Mouse (Mus musculus): ENCODE measurements at regions not wholly inside any gene's neighbourhood (a gene's known extent, or its start where the extent isn't known, plus 50 kb on each side); places are given as distances from the start of the nearest gene placed in this dataset.
"Not testable (repeated sequence)": the region's sequence is repeated elsewhere in the genome, so short reads cannot be mapped to it uniquely, and the experiment has no call there.

DNA sequence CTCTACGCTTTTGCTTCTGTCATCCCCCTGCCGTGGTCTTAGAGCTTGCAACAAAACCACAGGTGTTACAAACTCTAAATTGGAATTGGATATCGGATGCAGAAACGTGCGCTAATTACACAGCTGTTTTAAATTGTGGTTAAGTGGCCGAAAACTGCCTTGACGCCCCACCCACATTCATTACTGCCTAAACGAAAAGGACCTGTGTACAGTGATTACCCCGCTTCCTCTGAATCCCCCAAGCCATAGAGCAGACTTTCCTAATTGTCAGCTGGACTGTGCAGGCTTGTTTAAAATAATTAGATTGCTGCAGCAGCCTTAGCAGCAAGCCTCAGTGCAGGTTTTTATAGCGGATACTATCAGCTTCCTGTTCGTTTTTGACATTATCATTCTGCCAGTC, 94.7 kb downstream of the Cxxc4 start:
- no peak for TF ChIP-seq CTCF (IDR thresholded peaks at IDR 0.05)

DNA sequence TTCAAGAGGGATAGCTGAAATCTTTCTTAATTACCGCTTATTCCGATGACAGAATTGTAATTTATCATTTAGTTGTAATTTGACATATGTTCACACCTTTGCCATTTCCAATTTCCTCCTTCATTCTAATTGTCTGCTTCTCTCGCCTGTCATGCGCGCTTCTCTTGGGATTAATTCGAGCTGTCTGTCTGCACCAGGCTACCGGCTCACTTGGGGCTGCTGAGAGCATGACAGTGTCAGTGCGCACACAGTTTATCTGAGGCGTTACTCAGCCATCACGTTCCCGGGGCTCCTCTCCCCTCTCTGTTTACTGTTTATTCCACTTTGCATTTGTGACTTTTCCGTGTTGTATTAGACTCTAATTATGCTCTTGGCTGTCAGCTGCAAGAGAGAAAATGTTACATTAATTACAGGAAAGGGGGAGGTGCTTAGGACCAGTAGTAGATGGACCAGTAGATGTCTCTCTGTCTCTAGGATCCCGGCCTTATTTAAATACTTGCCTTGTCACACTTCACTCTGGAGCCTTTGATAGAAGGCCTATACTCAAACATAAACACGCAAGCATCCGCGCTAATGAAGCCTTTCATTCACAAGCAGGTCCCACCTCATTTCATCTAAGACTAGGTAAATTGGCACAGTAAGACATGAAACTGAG, 95.3 kb downstream of the Cxxc4 start:
- in situ Hi-C loops (cut with MboI; ENCODE audit: low pct_unique_long_range_greater_than_20kb), result no loop called here
- POLR2A ChIA-PET, result no interaction called here
- DNase-seq (ENCODE audit: low read depth, low spot score) (no peak), ATAC-seq (no peak)
- CTCF ChIA-PET, result interaction anchor here (1.5 kb wide), 1 partner anchor 21 kb away, joined by 3 read pairs; no protein-coding TSS in a partner anchor
- TF ChIP-seq CTCF (IDR thresholded peaks at IDR 0.05), result no peak
- no peaks in the 10 kb centered on the region for H3K27me3 ChIP-seq

More for the DNA sequence above, 94.7 kb downstream of the Cxxc4 start:
- in situ Hi-C loops (cut with MboI; ENCODE audit: low pct_unique_long_range_greater_than_20kb), result no loop called here
- DNase-seq (ENCODE audit: low read depth, low spot score) (no peak), ATAC-seq (no peak)
- no peaks in the 10 kb centered on the region for H3K27me3 ChIP-seq
- ChIA-PET CTCF (interaction anchor here (0.9 to 1.5 kb wide), 2 partner anchors 11 to 20 kb away, joined by 3 read pairs; no protein-coding TSS in a partner anchor), POLR2A (no interaction called here)

DNA sequence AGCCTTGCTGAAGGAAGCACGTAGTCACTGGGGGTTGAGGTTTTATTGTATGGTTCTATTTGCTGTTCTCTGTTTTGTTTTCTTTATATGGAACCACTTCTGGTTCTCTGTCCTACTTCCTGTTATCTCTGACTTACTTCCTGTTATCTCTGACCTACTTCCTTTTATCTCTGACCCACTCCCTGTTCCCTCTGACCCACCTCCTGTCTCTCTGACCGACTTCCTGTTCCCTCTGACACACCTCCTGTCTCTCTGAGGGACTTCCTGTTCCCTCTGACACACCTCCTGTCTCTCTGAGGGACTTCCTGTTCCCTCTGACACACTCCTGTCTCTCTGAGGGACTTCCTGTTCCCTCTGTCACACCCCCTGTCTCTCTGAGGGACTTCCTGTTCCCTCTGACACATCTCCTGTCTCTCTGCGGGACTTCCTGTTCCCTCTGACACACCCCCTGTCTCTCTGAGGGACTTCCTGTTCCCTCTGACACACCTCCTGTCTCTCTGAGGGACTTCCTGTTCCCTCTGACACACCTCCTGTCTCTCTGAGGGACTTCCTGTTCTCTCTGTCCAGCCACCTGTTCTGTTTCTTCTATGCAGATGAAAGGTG, 102.9 kb downstream of the Cxxc4 start:
- POLR2A ChIA-PET; ATAC-seq; H3K27me3 ChIP-seq; in situ Hi-C loops (cut with MboI; ENCODE audit: low pct_unique_long_range_greater_than_20kb); DNase-seq (ENCODE audit: low read depth, low spot score); CTCF ChIA-PET: not testable (repeated sequence)

DNA sequence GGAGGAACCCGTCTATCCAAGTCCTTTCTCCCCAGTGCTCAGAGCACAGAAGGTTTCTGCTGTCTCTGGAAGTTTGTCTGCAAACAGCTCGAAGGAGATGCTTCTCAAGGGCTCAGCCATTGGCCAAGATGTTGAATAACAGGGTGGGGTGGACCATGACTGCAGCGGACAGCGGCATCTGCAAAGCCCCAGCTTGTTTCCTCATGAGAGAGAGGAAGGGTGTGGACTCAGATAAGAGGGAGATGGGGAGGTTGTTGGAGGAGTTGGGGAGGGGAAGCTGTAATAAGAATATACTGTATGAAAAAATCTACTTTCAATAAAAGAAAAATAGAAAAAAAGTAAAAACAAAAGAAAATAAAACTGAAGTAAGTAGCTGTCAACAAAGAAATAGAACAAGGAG, 129.7 kb downstream of the Cxxc4 start:
- TF ChIP-seq CTCF (IDR thresholded peaks at IDR 0.05), result no peak
- in situ Hi-C loops (cut with MboI; ENCODE audit: low pct_unique_long_range_greater_than_20kb), result no loop called here
- no peaks in the 10 kb centered on the region for H3K27me3 ChIP-seq
- ATAC-seq (no peak), DNase-seq (ENCODE audit: low read depth, low spot score) (no peak)
- POLR2A ChIA-PET, result no interaction called here
- CTCF ChIA-PET, result no interaction called here

DNA sequence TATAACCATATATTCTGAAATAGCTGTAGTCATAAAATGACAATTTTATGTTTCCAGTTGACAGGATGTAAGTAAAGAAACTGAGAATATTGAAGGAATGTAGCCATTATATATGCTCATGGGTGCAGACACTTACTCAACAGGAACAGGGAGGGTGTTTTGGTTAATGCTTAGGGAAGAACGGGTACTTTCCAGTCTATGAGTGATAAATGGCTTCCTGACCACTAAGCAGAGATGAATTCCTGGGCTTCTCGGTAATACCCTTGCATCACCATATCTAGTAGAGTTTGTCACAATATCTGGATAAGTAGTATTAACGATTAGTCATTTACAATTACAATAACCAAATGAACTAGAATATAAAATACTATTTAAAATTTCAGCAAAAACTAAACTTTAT, 130.5 kb downstream of the Cxxc4 start:
- ATAC-seq (no peak), DNase-seq (ENCODE audit: low read depth, low spot score) (no peak)
- TF ChIP-seq CTCF (IDR thresholded peaks at IDR 0.05), result no peak
- POLR2A ChIA-PET, result no interaction called here
- CTCF ChIA-PET, result no interaction called here
- in situ Hi-C loops (cut with MboI; ENCODE audit: low pct_unique_long_range_greater_than_20kb), result no loop called here
- no peaks in the 10 kb centered on the region for H3K27me3 ChIP-seq

DNA sequence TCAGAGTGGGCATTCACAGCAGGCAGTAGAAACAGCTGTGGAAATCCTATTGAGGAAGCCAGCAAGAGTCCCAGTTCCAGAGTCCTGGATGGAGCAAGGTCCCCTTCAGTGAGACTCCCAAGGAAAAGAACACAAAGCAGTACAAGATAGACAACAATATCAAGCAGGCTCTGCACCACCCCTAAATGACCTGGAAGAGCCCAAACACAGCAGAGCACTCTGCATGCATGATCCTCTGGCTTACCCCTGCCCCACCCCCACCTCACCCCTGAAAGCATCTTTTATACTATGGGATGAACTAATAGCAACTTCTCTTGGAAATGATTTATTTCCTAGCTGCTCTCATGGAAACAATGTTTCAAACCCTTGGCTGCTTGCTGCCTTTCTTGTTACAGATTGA, 132.3 kb downstream of the Cxxc4 start:
- ATAC-seq (no peak), DNase-seq (ENCODE audit: low read depth, low spot score) (no peak)
- CTCF ChIA-PET, result interaction anchor here (0.9 kb wide), 1 partner anchor 53 kb away, joined by 3 read pairs; no protein-coding TSS in a partner anchor
- in situ Hi-C loops (cut with MboI; ENCODE audit: low pct_unique_long_range_greater_than_20kb), result no loop called here
- TF ChIP-seq CTCF (IDR thresholded peaks at IDR 0.05), result no peak
- POLR2A ChIA-PET, result no interaction called here
- no peaks in the 10 kb centered on the region for H3K27me3 ChIP-seq

DNA sequence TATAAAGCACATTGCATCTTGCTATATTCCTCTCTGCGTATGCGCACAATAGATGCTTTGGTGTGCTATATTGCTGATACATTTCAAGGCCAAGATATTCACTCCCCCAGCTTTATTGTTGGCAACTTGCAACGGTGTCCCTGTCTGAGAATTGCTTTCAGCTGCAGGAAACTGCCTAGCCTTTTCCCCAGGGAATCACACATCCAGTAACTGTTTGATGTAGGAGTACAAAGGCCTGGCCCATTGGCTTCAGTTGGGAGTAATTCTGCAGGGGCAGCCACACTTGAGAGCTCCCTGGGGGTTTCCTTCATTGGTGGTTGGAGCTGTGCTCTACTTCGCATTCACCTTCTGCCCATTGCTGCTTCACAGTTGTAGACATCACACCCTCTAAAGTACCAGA, 132.8 kb downstream of the Cxxc4 start:
- CTCF ChIA-PET, result no interaction called here
- H3K27me3 ChIP-seq, result no peaks in the 10 kb centered on the region
- POLR2A ChIA-PET, result no interaction called here
- no peak for ATAC-seq
- in situ Hi-C loops (cut with MboI; ENCODE audit: low pct_unique_long_range_greater_than_20kb), result no loop called here
- DNase-seq (ENCODE audit: low read depth, low spot score), result no peak
- no peak for TF ChIP-seq CTCF (IDR thresholded peaks at IDR 0.05)

DNA sequence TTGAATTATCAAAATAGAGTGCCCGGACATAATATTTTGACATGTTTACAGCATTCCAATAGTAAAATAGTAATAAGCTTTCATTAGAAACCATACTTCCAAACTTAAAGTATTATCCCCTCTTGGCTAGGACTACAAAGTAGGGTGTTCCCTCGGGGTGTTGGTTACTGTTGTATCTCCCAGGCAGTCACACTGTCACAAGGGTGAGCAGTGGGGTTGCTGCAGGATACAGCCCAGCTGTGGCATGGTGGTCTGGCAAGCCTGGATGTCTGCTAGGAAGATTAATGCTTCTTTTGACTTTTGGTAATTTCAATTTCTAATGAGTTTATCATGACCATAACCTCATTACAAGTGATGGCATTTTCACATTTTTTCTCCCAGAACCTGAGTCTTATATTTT, 143.3 kb downstream of the Cxxc4 start:
- ChIA-PET POLR2A (no interaction called here), CTCF (interaction anchor here (1.1 kb wide), 1 partner anchor 9 kb away, joined by 3 read pairs; no protein-coding TSS in a partner anchor)
- ATAC-seq, result no peak
- TF ChIP-seq CTCF (IDR thresholded peaks at IDR 0.05), result no peak
- in situ Hi-C loops (cut with MboI; ENCODE audit: low pct_unique_long_range_greater_than_20kb), result no loop called here
- no peaks in the 10 kb centered on the region for H3K27me3 ChIP-seq
- DNase-seq (ENCODE audit: low read depth, low spot score), result no peak

DNA sequence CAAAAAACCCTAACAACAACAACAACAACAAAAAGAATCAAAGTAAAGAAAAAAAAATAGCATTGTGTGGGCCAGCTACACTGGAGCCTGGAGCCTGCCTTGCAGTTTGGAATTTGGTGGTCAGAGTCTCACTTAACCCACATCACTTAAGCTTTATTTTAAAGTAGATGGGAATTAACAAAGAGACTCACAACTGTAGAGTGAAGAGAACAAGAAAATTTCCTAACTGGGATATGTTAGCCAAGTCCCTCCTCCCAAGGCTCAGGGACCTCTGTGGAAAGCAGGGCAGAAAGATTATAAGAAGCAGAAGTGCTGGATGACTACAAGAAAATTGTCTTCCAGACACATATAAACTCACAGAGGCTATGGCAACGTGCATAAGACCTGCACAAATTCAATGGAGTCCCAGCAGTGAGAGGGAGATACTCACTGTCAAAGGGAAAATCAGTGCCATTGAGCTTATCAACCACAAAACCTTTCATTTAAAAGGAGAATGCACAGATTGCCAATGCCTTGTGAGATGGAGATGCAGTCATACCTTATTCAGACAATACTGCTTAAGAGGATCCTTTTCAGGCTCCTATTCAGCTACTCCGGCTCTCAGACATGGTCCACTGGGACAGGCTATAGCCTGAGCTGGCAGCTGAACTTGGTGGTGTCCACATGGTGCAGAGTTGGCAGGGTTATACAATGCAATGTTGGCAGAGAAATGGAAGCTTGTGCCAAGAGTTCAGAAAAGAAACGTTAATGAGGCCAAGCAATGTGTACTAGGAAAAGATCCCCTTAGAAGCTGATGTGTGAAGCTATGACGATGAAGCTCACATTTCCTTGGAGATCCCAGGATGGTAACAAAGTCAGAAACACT, 154.4 kb downstream of the Cxxc4 start:
- in situ Hi-C loops (cut with MboI; ENCODE audit: low pct_unique_long_range_greater_than_20kb), result no loop called here
- H3K27me3 ChIP-seq, result no peaks in the 10 kb centered on the region
- CTCF ChIA-PET, result no interaction called here
- POLR2A ChIA-PET, result no interaction called here
- ATAC-seq (no peak), DNase-seq (ENCODE audit: low read depth, low spot score) (no peak)
- no peak for TF ChIP-seq CTCF (IDR thresholded peaks at IDR 0.05)

DNA sequence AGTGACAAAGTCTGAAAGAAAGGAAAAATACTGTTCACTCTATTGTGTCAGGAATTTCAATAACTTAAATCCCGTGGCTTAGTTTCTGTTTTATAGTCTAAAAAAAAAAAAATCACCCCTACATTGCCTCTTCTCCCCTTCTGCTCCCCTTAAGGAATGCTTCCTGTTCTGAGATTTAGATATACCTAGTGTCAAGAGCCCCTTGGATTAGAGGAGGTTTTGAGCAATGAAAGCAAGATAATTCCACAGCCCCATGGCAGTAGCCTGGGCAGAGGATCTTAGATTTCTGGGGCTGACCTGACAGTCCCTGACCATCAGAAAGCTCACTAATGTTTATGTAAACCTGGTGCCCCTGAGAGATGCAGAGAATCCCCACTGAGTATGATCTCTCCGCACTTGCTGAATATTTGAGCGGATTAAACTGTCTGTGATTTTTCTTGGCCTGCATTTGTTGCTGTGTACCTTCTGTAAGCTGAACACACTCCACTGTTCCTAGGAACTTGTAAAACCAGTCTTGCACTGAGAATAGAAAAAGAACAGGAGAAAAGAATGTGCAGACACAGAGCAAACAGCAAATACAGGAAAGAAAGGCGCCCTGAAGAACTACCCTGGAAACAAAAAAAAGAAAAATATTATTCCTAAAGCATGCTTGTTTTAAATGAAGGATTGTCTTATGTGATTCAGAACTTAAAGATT, 164.3 kb downstream of the Cxxc4 start:
- TF ChIP-seq CTCF (IDR thresholded peaks at IDR 0.05), result no peak
- H3K27me3 ChIP-seq, result no peaks in the 10 kb centered on the region
- ChIA-PET POLR2A (no interaction called here), CTCF (no interaction called here)
- in situ Hi-C loops (cut with MboI; ENCODE audit: low pct_unique_long_range_greater_than_20kb), result no loop called here
- no peak for ATAC-seq
- no peak for DNase-seq (ENCODE audit: low read depth, low spot score)
